Mouse (Mus musculus) limb, embryonic 12.5 days (tissue): ENCODE measurements around the gene Ctxn2. TPM values are rescaled to one million over a fixed set of nuclear protein-coding genes. Genes with fewer than 3 reads are reported as not detected.
"Not testable (repeated sequence)": the region's sequence is repeated elsewhere in the genome, so short reads cannot be mapped to it uniquely, and the experiment has no call there.

Source experiments
- ATAC-seq: fragments of 200-750 bp; cut with Nextera tagmentation; 2 replicates; pipeline ENCODE4 v1.8.0; 2017; ENCODE audit warnings: low read depth, moderate TSS enrichment; ENCODE audit not compliant: insufficient number of reproducible peaks, insufficient read depth, low FRiP score, low TSS enrichment
- H3K27ac ChIP-seq: fragments of 300-500 bp; sonication (generic); 2 replicates; pipeline ENCODE4 v1.5.1; 2016; ENCODE audit warnings: mild to moderate bottlenecking, moderate library complexity
- H3K27me3 ChIP-seq: fragments of 300-500 bp; sonication (generic); 2 replicates; pipeline ENCODE4 v1.6.1; 2016; ENCODE audit warnings: mild to moderate bottlenecking, moderate library complexity
- H3K36me3 ChIP-seq: fragments of 300-500 bp; sonication (generic); 2 replicates; pipeline ENCODE4 v1.6.1; 2016; ENCODE audit warnings: mild to moderate bottlenecking, moderate library complexity
- H3K4me1 ChIP-seq: fragments of 300-500 bp; sonication (generic); replicated peaks from 2 replicates; pipeline ENCODE4 v1.6.1; 2016
- H3K4me2 ChIP-seq: fragments of 300-500 bp; sonication (generic); 2 replicates; pipeline ENCODE4 v1.6.1; 2016; ENCODE audit warnings: mild to moderate bottlenecking, moderate library complexity
- H3K4me3 ChIP-seq: fragments of 300-500 bp; sonication (generic); replicated peaks from 2 replicates; pipeline ENCODE4 v1.5.1; 2016; ENCODE audit warnings: mild to moderate bottlenecking
- H3K9ac ChIP-seq: fragments of 300-500 bp; sonication (generic); replicated peaks from 2 replicates; pipeline ENCODE4 v1.6.1; 2016; ENCODE audit warnings: mild to moderate bottlenecking, moderate library complexity
- H3K9me3 ChIP-seq: fragments of 300-500 bp; sonication (generic); 2 replicates; pipeline ENCODE4 v1.6.1; 2016; ENCODE audit warnings: mild to moderate bottlenecking, moderate library complexity
- WGBS: fragments of 180-500 bp; shearing (Covaris S2); methylation state at CpG from one replicate; pipeline ENCODE4 v1.1.7; 2016; 5-methylcytosine and 5-hydroxymethylcytosine counted together
- polyA plus RNA-seq: library from polyadenylated mRNA; unstranded; fragments of >200 nt; fragmentation: Nextera tagmentation; extraction: Ambion mirVana; gene quantifications from 2 replicates; pipeline ENCODE4 v1.2.1, GENCODE M21; 2016

Ctxn2 gene
- not detected in 2 replicates for polyA plus RNA-seq

GRCm38 (mm10) chr2:125135903-125136811 is at the start of gene Ctxn2:
Gene Ctxn2, plus strand, starts transcription at chr2:125136692.
- Histone ChIP-seq H3K27me3 (peaks cover 11% of the 10 kb centered on the region; the same call in 1 of the 2 replicates), H3K27ac (no peak within 1 kb of the TSS), H3K9me3 (no peaks in the 10 kb centered on the region), H3K4me1 (peaks cover 7% of the 10 kb centered on the region), H3K4me3 (peak within 1 kb of the TSS; percentile 31), H3K36me3 (no peaks in the 10 kb centered on the region), H3K9ac (no peak within 1 kb of the TSS), H3K4me2 (peak within 1 kb of the TSS; percentile 70)
- WGBS, result 2% methylated on average over 39 of the region's 39 CpGs
- no peak for ATAC-seq

- H3K4me1 ChIP-seq, result peaks cover 5% of the 10 kb centered on the region
- H3K27ac ChIP-seq, result no peak overlapping the region
- H3K9ac ChIP-seq, result no peak overlapping the region
- no peak overlapping the region for H3K4me3 ChIP-seq
- ATAC-seq, result no peak
- no peaks in the 10 kb centered on the region for H3K27me3 ChIP-seq
- peaks cover 69% of the 10 kb centered on the region for H3K36me3 ChIP-seq
- WGBS, result 96% methylated on average over 7 of the region's 7 CpGs
- no peaks in the 10 kb centered on the region for H3K9me3 ChIP-seq
- no peak overlapping the region for H3K4me2 ChIP-seq
Observed at GRCm38 (mm10) chr2:125088757-125089156, 47.7 kb upstream of the Ctxn2 start.

- H3K27me3 ChIP-seq, ATAC-seq, H3K4me2 ChIP-seq, H3K27ac ChIP-seq, H3K9me3 ChIP-seq, H3K4me3 ChIP-seq, H3K4me1 ChIP-seq, H3K9ac ChIP-seq: not testable (repeated sequence)
- 82% methylated on average over 3 of the region's 3 CpGs for WGBS
- H3K36me3 ChIP-seq, result peaks cover 67% of the 10 kb centered on the region
Observed at GRCm38 (mm10) chr2:125092123-125092522, 44.4 kb upstream of the Ctxn2 start.

- ATAC-seq, H3K4me2 ChIP-seq, H3K9ac ChIP-seq, H3K4me3 ChIP-seq, H3K4me1 ChIP-seq, H3K27ac ChIP-seq, H3K9me3 ChIP-seq, H3K27me3 ChIP-seq: not testable (repeated sequence)
- 95% methylated on average over 13 of the region's 13 CpGs for WGBS
- H3K36me3 ChIP-seq, result peaks cover 72% of the 10 kb centered on the region
Observed at GRCm38 (mm10) chr2:125104491-125104890, 32.0 kb upstream of the Ctxn2 start.

- not testable (repeated sequence) for ATAC-seq, H3K27ac ChIP-seq, H3K4me3 ChIP-seq, H3K4me2 ChIP-seq, H3K9ac ChIP-seq, H3K4me1 ChIP-seq, H3K27me3 ChIP-seq, H3K9me3 ChIP-seq
- WGBS, result 96% methylated on average over 4 of the region's 4 CpGs
- H3K36me3 ChIP-seq, result peaks cover 64% of the 10 kb centered on the region
Observed at GRCm38 (mm10) chr2:125106536-125106935, 30.0 kb upstream of the Ctxn2 start.

GRCm38 (mm10) chr2:125119381-125120110 is 16.9 kb upstream of the Ctxn2 start:
- peaks cover 17% of the 10 kb centered on the region for H3K4me1 ChIP-seq
- H3K9ac ChIP-seq, result no peak overlapping the region
- H3K4me2 ChIP-seq, result no peak overlapping the region
- 87% methylated on average over 6 of the region's 6 CpGs for WGBS
- no peak overlapping the region for H3K4me3 ChIP-seq
- H3K27me3 ChIP-seq, result no peaks in the 10 kb centered on the region
- H3K9me3 ChIP-seq, result no peaks in the 10 kb centered on the region
- no peak overlapping the region for H3K27ac ChIP-seq
- no peak for ATAC-seq
- peaks cover 19% of the 10 kb centered on the region for H3K36me3 ChIP-seq

GRCm38 (mm10) chr2:125122288-125122623 is 14.2 kb upstream of the Ctxn2 start:
- Histone ChIP-seq H3K9me3 (no peaks in the 10 kb centered on the region), H3K27me3 (no peaks in the 10 kb centered on the region), H3K4me2 (peak overlapping the region; percentile 65), H3K4me3 (peak overlapping the region; percentile 85), H3K4me1 (peaks cover 17% of the 10 kb centered on the region), H3K36me3 (no peaks in the 10 kb centered on the region), H3K27ac (peak overlapping the region; percentile 89), H3K9ac (peak overlapping the region; percentile 99)
- 11% methylated on average over 4 of the region's 4 CpGs for WGBS
- peak; percentile 26; the same call in 1 of the 2 replicates for ATAC-seq

GRCm38 (mm10) chr2:125122624-125123476 is 13.6 kb upstream of the Ctxn2 start:
- H3K9ac ChIP-seq, result peak overlapping the region; percentile 99
- peaks cover 17% of the 10 kb centered on the region for H3K4me1 ChIP-seq
- no peaks in the 10 kb centered on the region for H3K27me3 ChIP-seq
- H3K4me3 ChIP-seq, result peak overlapping the region; percentile 85
- H3K27ac ChIP-seq, result peak overlapping the region; percentile 89
- peak overlapping the region; percentile 65 for H3K4me2 ChIP-seq
- under 1% methylated on average over 54 of the region's 59 CpGs for WGBS
- no peaks in the 10 kb centered on the region for H3K36me3 ChIP-seq
- ATAC-seq, result peak; percentile 61; the same call in 1 of the 2 replicates
- no peaks in the 10 kb centered on the region for H3K9me3 ChIP-seq

GRCm38 (mm10) chr2:125123477-125123852 is 13.0 kb upstream of the Ctxn2 start, which contains the start of gene Myef2:
Gene Myef2, minus strand, starts transcription at chr2:125123661.
- Histone ChIP-seq H3K9me3 (no peaks in the 10 kb centered on the region), H3K4me3 (peak within 1 kb of the TSS; percentile 85), H3K9ac (peak within 1 kb of the TSS; percentile 99), H3K4me1 (peaks cover 17% of the 10 kb centered on the region), H3K27ac (peak within 1 kb of the TSS; percentile 89), H3K36me3 (no peaks in the 10 kb centered on the region), H3K4me2 (peak within 1 kb of the TSS; percentile 65), H3K27me3 (no peaks in the 10 kb centered on the region)
- ATAC-seq, result peak; percentile 63; the same call in 1 of the 2 replicates
- 1% methylated on average over 43 of the region's 48 CpGs for WGBS

- Histone ChIP-seq H3K4me3 (no peak overlapping the region), H3K27ac (no peak overlapping the region), H3K27me3 (no peaks in the 10 kb centered on the region), H3K36me3 (no peaks in the 10 kb centered on the region), H3K9ac (no peak overlapping the region), H3K9me3 (no peaks in the 10 kb centered on the region), H3K4me1 (peaks cover 12% of the 10 kb centered on the region), H3K4me2 (no peak overlapping the region)
- no peak for ATAC-seq
- 32% methylated on average over 4 of the region's 4 CpGs for WGBS
Observed at GRCm38 (mm10) chr2:125125824-125126223, 10.7 kb upstream of the Ctxn2 start.
